Mouse (Mus musculus): ENCODE measurements around the gene Dhx8.

The Dhx8 gene

DNA sequence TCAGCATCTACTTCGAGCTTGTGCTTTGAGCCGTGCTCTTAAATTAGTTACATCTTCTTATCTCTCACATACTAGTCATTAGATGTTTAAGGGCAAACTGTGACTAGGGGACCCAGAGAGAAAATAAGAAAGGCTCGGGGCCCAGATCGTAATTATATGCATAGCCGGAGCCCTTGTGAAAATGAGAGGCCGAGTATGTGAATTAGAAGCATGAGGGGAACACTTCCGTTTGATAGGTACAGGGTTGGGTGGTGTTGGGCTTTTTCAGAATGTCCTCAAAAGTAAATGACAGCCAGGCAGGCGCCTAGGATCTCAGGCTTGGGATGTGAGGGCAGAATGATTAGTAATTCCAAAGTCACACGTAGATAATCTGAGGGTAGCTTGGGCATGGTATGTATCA is 877 bp downstream of the Dhx8 start:
- no peak for DNase-seq (ENCODE audit: low spot score)

DNA sequence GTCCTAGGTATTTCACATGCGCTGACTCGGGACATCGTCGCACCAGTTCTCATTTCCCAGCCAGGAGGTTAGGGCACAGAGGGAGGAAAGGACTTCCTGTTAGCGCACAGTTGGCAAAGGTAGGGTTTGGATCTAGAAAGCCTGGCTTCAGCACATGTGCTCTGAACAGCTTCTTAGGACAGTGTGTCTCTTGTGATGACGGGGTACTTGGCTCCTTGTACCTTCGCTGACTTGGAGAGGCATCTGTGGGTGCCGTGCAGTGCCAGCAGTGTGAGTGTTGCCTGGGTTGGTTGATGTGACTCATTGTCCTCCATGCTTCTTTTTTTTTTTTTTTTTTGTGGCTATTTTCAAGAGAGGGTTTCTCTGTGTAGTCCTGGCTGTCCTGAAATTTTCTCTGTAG is 23.9 kb downstream of the Dhx8 start:
- no peak for DNase-seq (ENCODE audit: low spot score)

DNA sequence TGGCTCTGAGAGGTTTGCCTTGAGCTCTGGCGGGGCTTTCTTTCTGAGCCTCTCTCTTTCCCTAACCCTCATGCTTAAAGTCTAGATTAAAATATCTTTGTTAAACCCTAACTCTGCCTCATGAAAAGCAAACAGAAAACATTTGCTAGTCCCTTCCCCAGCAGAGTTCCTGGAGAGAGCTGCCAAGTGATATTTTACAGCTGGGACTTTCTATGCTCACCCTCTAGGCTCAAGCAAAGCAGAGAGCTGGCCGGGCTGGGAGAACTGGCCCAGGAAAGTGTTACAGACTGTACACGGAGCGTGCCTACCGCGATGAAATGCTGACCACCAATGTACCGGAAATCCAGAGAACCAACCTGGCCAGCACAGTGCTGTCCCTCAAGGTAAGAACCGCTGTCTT is 24.6 kb downstream of the Dhx8 start:
- DNase-seq (ENCODE audit: low spot score): no peak

DNA sequence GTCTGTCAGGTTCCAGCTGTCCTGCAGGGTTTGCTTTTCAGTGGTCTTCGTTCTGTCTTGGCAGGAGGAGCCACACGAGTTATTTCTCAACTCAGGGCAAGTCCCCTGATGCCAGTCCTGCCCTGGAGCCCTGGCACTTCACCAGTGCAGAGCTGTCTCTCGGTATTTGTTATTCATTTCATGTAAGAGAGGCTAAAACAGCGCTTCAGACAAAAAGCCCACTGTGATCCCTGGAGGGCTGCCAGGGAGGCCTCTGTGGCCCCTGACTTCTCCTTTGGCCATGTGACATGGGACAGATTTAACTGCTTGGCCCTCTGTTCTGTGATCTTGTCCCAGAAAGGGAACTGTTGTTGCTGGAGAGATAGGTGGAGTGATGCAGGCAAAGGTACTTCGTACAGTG is 25.7 kb downstream of the Dhx8 start:
- DNase-seq (ENCODE audit: low spot score): no peak

DNA sequence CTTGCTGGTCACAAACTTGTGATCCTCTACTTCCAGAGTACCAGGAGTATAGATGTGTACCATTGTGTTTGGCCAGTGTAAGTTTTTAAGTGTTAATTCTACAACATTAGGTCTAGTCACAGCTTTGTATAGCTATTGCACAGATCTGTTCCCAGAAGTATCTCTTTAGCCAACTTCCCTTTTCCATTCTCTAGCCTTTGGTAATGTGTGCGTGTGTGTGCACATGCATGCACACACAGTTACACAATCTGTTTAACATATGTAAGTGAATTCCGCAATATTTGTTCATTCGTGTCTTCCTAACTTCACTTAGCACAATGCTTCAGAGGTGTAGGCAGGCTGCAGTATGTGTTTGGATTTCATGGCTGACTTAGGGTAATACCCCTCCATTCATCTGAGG is 26.8 kb downstream of the Dhx8 start:
- DNase-seq (ENCODE audit: low spot score): no peak

DNA sequence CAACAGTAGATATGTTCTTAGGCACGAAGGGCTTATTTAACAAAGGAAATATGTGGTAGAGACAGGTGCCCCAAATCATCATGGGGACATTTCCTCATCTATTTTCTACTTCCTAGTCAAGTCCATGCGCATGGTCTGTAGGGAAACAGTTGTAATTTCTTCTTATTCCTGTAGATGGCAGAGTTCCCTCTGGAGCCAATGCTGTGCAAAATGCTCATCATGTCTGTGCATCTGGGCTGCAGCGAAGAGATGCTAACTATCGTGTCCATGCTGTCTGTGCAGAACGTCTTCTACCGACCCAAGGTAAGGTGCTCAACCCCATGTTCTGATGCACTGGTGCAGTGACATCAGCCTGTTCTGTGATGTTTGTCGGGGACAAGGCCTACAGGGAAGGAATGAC is 31.0 kb downstream of the Dhx8 start:
- DNase-seq (ENCODE audit: low spot score): no peak

DNA sequence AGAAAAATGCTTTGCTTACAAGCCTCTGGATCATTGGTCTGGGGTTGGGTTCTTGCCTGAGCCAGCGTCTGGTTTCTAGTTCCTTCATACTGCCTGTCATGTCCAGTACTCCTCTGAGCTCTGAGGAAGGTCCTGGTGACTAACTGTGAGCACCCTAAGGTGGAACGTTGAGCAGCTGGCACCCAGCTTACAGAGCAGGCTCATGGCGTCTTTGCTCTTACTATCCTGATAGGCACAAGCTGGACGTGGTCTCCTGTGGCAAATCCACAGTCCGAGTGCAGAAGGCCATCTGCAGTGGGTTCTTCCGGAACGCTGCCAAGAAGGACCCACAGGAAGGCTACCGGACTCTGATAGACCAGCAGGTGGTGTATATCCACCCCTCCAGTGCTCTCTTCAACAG is 31.8 kb downstream of the Dhx8 start:
- no peak for DNase-seq (ENCODE audit: low spot score)

DNA sequence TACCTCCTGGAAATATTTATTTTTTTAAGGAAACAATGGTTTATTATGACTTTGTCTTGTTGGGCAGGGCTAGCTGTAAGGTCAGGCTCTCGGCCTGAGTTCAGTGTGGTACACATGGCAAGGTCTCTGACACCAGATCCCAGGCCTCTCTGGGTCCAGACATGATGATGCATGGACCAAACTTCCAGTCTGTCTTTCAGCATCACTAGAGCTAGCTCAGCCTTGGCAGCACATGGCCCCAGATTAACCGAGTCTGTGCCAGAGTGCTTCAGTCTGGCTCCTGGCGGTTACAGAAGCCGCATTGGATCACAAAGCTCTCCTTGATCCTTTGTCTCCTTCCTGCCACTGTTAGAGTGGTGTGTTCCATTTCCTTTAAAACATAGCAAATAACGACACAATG is 34.6 kb downstream of the Dhx8 start:
- DNase-seq (ENCODE audit: low spot score): no peak

DNA sequence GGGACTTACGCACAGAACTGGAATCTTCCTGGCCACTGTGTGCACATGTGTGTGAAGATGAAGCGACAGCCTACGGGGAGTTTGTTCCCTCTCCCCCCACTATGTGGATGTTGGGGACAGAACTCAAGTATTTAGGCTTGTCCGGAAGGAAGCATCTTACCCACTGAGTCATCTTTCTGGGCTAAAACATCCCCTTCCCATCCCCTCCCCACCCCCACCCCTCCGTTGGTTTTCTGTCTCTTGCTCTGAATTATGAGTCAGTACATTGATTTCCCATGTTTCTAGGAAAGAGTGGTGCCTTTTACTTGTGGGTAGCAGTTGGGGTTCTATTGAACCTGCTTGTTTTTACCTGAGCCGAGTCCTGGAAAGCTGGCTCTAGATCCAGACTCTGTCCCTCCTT is 36.0 kb downstream of the Dhx8 start:
- DNase-seq (ENCODE audit: low spot score): no peak

DNA sequence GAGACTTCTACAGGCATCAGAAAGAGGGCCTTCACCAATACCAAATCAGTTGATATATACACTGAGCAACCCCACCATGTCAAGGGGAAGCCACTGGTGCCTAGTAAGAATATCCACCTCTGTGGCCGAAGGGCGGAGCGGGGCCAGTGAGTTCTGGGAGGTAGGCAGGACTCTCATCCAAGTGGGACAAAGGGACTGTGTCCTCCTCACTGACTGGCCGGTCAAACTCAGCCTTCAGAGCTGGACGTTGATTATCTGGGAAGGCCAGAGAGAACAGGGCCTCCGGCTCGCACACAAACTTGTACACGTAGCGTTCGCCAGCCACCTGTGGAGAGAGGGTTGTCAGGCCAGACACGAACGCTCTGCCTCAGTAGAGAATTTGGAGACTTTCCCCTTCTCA is 37.5 kb downstream of the Dhx8 start:
- DNase-seq (ENCODE audit: low spot score): no peak

DNA sequence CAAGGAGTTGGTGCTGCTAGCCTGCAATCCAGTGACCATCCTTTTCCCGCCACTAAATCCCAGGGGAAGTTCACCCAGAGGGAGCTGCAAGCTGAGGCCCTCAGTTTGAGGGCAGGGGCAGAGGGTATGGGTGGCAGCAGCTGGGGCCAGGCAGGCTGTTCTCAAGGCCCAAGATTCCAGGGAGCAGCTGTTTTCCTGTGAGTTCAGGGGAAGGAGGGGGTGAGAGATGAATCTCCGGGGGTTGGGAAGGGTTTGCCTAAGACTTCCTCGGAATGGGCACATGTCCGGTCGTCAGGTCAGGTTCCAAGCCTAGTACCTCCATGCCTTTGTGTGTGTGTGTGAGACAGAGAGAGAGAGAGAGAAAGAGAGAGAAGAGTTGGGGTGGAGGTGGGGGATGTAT is 39.3 kb downstream of the Dhx8 start:
- DNase-seq (ENCODE audit: low spot score): no peak

DNA sequence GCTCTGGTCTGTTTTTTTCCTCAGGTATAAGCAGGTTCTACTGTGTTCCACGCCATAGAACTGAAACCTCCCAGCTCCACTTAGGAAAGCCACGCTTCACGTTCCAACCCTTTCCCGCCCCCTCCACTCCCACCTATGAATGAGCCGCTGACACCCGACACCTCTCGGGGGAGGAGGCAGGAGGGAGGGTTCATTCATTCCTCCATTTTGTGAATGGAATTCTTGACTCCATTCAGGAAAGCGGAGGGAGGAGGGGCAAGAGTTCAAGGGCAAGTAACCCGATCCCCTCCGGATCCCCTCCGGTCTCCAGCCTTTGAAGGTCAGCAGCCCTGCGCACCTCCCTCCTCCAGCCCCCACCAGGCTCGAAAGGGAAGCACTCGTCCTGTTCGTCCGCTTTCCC is 39.7 kb downstream of the Dhx8 start:
- no peak for DNase-seq (ENCODE audit: low spot score)

DNA sequence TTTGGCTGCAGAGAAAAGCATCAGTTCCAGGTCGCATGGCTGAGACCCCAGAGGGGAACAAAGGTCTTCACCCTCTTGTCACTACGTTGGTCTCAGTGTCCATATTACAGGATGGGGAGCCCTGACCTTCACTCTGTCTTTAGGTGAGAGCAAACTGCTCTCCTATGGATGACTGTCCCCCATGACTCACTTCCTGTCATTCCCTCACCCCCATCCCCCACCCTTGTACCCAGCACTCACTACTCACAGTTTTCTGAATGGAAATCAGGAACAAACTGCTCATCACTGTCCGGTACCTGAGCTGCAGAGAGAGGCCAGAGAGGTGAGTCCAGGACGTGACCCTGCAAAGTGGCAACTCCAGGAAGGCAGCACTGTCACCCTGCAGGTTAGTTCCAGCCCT is 44.1 kb downstream of the Dhx8 start:
- no peak for DNase-seq (ENCODE audit: low spot score)

DNA sequence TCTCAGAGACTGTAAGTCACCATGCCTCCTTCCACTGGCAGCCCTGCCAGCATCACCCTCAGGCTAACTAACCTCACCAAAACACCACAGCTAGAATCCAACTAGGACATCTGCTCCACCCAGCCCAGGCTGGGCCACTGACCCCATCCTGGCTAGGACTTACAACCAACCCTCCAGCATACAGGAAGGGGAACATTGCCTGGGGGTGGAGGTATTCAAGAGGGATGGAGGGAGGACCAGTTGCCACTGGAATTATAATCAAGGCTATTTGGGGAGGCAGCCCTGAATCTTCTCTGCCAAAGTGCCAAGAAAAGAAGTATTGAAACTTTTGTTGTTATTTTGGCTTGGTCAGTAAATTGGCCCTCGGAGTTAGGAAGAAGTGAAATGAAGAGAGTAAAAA is 50.4 kb downstream of the Dhx8 start:
- DNase-seq (ENCODE audit: low spot score): no peak

DNA sequence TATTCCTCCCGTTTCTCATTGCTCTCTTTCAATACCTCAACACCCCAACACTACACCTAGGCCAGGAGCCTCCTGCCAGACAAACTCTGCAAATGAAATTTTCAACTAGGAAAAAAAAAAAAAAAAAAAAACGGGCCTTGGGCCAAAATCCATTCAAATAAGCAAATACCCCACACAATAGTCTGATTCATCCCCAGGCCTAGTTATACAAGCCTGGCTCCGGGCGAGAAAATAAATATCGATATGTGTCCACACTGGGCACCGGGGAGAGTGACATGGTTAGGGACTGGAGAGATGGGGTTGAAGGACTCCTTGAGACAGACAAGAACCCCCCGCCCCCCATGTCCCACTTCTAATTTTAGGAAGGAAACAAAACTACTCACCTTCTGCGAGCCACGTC is 50.9 kb downstream of the Dhx8 start:
- DNase-seq (ENCODE audit: low spot score): no peak

DNA sequence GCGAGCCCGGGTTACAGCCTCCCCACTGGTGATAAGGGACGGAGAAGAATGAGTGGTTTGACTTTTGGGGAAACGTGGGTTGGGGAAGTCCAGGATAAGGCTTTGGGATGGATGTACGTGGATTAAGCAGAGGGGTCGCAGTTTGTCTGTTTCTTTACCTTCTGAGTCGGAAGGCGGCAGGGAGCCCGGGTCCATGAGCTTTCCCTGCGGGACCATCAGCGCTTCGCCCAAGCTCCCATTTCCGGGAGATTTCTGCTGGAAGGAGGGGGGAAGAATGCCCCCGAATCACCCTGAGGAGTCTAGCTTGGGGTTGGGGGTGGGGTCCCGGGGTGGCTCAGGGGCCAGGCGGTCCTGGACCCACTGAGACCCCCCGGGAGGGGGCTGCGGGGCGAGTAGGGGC is 51.4 kb downstream of the Dhx8 start:
- no peak for DNase-seq (ENCODE audit: low spot score)

DNA sequence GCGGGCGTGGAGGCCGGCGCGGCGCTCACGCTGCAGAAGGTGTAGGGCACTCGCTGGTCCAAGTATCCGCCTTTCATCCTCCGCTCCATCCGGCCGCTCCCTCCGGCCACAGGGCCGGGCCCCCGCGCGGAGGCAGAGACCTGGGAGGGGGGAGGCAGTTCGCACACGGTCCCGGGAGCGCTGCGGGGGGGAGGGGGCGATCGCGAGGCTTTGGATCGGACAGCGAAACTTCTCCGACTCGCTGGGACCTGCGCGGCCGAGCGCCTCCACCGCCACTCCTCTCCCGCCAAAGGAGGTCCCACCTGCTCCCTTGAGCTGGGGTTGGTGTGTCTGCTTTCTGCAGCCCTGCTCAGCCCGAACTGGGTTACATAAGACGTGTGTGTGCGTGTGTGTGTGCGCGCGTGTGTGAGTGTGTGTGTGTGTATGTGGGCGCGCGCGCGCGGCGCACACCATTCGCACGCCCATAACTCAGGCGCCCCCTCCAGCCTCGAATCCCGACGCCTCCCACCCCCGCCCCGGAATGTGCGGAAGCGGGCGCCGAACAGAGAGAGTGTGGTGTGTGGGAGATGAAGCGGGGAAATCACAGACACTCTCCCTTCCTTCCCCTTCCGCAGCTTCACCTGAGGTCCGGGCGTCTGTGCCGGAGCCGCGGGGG is 51.9 kb downstream of the Dhx8 start:
- no peak for DNase-seq (ENCODE audit: low spot score)

DNA sequence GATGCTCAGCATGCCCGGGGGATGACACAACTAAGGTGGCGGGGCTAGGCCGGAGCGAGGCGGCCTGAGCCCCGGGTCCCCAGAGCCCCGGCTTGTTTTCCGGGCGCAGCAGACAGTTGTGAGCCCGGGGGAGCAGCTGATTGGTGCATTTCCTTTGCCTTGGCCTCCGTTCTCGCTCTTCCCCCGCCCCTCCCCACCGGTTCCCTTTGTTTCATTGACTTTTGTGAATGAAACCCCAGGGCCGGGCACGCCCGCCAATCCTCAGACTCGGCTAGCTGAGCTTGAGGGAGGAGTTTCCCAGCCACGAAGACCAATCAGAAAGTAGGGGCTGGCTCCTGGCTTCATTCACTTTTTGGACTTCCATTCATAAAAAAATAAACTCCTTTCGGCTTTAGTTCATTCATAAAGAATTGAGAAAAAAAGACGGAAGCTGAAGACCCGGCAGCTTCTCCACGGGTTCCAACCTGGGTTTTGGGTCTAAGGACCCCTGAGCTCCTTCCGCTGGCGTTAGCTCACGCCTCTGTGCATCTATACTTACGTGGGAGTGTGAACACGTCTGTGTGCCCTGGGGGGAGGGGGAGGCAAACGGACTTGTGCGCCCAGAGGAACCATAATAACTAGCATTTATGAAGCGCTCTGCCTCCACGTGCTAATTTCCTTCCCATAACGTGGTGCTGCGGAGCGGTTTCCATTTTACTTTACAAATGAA is 52.6 kb downstream of the Dhx8 start, which contains the start of gene Etv4:
Gene Etv4 (minus strand): TSS at position 229 of the 709 bp plus-strand sequence.
- DNase-seq (ENCODE audit: low spot score): peak; percentile 45

DNA sequence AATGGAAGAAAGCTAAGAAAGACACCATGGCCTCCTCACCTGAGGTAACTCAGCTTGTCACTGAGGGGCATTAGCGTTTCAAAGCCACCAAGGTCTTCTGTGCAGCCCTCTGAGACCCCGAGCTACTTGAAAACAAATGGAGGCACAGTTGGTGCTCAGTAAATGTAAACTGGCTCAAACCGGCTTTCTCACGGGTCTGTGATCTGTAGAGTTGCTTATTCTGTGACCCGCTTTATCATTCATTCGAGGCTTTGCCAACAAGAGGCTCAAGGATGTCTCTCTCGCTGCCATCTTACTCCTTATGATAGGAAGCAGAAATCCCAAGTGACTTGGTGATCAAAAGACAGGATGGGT is 53.1 kb downstream of the Dhx8 start:
- DNase-seq (ENCODE audit: low spot score): no peak

DNA sequence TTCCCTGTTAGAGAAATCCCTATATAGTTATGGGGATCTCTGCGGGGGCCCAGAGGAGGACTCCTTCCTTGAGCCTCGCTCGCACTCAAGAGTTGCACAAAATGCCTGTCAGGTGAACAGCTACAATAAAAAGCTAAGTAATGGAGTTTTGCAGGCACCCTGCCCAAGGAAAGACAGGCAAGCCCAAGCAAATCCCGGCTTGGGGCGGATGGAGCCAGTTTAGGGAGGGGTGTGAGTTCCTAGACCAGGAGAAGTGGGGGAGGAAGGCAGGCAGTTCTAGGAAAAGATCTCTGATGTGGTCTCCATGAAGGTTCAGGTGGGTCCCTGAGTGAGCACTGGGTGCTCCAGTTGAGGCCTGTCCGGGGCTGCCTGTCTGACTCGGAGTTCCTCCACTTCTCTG is 53.9 kb downstream of the Dhx8 start:
- no peak for DNase-seq (ENCODE audit: low spot score)

DNA sequence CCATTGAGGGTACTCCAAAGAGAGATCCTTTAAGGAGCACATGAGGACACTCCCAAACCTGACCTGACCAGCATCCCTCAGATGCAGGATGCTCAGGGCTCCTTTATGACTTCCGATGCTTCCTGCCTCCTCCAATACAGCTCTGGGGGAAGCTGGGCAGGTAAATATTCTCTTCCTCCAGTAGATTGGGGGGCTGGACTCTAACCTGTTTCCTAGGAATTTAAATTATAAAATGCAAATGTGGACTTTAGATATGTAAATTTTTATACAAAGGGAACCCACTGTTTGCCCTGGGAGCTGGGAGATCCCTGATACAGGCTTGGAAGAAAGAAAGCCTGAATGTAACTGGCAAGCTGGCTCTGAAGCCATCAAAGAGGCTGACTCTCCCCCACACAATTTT is 54.7 kb downstream of the Dhx8 start:
- no peak for DNase-seq (ENCODE audit: low spot score)

DNA sequence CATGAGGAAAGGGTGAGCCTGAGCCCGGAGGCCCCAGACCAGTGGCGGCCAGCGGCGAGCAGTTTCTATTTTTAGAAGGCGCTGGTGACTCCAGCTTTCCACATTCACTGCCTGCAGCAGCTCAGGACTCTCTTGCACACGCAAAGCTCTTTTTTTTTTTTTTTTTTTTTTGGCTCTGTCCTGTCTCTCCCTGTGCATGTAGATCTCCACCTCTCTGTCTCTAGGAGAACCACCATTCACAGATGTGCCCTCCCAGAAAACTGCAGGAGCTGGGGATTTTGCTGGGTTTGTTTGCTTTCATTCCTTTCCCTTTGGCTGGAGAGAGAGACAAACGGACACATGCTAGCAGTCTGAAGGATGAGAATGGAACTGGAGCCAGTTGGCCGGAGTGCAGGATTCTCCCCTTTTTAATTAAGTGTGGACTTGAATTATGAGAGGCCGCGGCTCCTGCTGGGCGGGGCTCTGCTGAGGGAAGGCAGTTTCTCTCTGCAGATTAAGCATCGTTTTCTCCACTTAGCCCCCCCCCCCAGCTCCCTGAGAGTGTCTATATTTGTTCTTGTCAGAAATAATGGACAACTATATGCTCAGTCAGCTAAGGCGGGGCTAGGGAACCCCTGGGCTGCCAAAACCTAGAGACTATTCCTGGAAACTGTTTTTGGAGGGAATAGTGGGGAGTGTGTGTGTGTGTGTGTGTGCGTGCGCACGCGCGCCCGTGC is 58.2 kb downstream of the Dhx8 start:
- no peak for DNase-seq (ENCODE audit: low spot score)

DNA sequence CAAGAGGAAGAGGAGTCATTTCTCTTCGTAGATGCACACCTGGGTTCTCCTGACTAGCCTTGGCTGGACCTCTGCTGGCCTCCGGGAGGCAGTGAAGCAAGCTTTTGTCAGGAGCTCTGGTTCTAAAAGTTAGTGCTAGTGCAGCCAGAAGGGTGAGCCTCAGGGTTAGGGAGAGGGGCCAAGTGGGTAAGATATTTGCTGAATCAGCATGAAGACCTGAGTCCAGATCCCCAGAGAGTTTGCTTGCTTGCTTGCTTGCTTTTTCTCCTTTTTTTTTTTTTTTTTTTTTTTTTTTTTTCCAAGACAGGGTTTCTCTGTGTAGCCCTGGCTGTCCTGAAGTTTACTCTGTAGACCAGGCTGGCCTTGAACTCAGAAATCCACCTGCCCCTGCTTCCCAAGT is 64.6 kb downstream of the Dhx8 start:
- DNase-seq (ENCODE audit: low spot score): no peak

DNA sequence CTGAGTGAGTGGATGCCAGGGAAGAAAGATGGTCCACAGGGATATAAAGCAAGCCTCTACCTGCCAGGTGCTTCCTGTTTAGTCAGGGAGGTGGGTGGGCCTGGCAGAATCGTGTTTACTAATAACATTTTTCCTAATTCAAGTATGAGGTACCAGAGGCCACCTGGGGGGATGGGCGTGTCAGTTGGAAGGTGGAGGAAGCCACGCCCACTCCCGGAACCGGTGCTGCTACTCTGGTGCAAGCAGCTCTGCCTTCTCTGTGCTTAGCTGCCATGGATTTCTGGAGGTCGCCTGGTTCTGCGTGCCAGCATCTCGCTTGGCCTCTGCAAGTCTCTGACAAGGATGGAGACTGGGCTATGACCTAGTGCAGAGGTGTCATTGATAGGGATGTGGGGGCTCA is 65.4 kb downstream of the Dhx8 start:
- DNase-seq (ENCODE audit: low spot score): no peak

Data from spleen, adult 12 weeks (tissue).